Mouse (Mus musculus) liver, embryonic 11.5 days (tissue): ENCODE measurements around the gene L3mbtl3. TPM values are rescaled to one million over a fixed set of nuclear protein-coding genes. Genes with fewer than 3 reads are reported as not detected.

Source experiments
- ATAC-seq: fragments of 200-750 bp; cut with Nextera tagmentation; replicated peaks from 2 replicates; pipeline ENCODE4 v1.8.0; 2017; ENCODE audit warnings: moderate number of reproducible peaks, mild to moderate bottlenecking, moderate TSS enrichment, moderate library complexity; ENCODE audit not compliant: low FRiP score
- DNase-seq: peaks from one replicate; pipeline ENCODE4 v3.0.0-alpha.2; 2017; ENCODE audit warnings: low spot score
- H3K27ac ChIP-seq: fragments of 300-500 bp; sonication (generic); 2 replicates; pipeline ENCODE4 v1.5.1; 2014; ENCODE audit warnings: mild to moderate bottlenecking, low read depth, low read length, control low read depth
- H3K27me3 ChIP-seq: fragments of 300-500 bp; sonication (generic); replicated peaks from 2 replicates; pipeline ENCODE4 v1.6.1; 2014; ENCODE audit warnings: low read length, mixed read lengths; ENCODE audit not compliant: control insufficient read depth, insufficient read depth
- H3K36me3 ChIP-seq: fragments of 300-500 bp; sonication (generic); 2 replicates; pipeline ENCODE4 v1.6.1; 2014; ENCODE audit warnings: mild to moderate bottlenecking, low read length, moderate library complexity, mixed read lengths; ENCODE audit not compliant: control insufficient read depth, insufficient read depth
- H3K4me1 ChIP-seq: fragments of 300-500 bp; sonication (generic); replicated peaks from 2 replicates; pipeline ENCODE4 v1.6.1; 2014; ENCODE audit warnings: low read length, mixed read lengths; ENCODE audit not compliant: control insufficient read depth, insufficient read depth
- H3K4me2 ChIP-seq: fragments of 300-500 bp; sonication (generic); 2 replicates; pipeline ENCODE4 v1.6.1; 2014; ENCODE audit warnings: mild to moderate bottlenecking, control low read depth, moderate library complexity
- H3K4me3 ChIP-seq: fragments of 300-500 bp; sonication (generic); 2 replicates; pipeline ENCODE4 v1.5.1; 2014; ENCODE audit warnings: low read depth, low read length, control low read depth
- H3K9ac ChIP-seq: fragments of 300-500 bp; sonication (generic); 2 replicates; pipeline ENCODE4 v1.6.1; 2014; ENCODE audit warnings: low read depth, low read length, control low read depth
- H3K9me3 ChIP-seq: fragments of 300-500 bp; sonication (generic); 2 replicates; pipeline ENCODE4 v1.6.1; 2016; ENCODE audit warnings: low read length, inconsistent platforms, mixed read lengths; ENCODE audit not compliant: control insufficient read depth
- WGBS: fragments of 180-500 bp; shearing (Covaris S2); extraction: QIAGEN DNeasy Blood & Tissue Kit; methylation state at CpG from one replicate; pipeline ENCODE4 v1.1.7; 2014; 5-methylcytosine and 5-hydroxymethylcytosine counted together
- polyA plus RNA-seq: library from polyadenylated mRNA; unstranded; fragments of >200 nt; fragmentation: Nextera tagmentation; extraction: Ambion mirVana; gene quantifications from 2 replicates; pipeline ENCODE4 v1.2.1, GENCODE M21; 2014

L3mbtl3 gene
- polyA plus RNA-seq, 1 experiment from 2014 or later: 9.5 TPM

DNA sequence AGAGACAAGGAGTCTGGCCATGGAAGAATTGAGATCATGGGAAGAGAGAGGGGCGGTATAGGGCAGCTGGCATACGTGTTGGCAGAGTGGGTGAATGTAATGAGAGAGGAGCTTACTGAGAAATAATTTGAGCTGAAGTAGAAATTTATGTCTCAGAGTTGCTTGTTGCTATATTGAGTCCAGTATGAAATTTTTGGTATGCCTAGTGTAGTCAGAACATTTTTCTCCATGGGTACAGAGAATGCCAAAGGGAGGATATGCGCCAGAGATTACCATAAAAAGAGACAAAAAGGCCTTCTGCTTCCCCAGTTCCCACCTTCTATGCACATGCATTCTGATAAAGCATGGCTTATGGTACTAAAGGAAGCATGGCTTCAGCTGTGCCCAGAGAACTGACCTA, 132.6 kb downstream of the L3mbtl3 start:
- ATAC-seq (no peak), DNase-seq (no peak)
- Histone ChIP-seq H3K9me3 (no peaks in the 10 kb centered on the region), H3K4me2 (no peak overlapping the region), H3K36me3 (no peaks in the 10 kb centered on the region), H3K27me3 (no peaks in the 10 kb centered on the region), H3K4me3 (no peak overlapping the region), H3K4me1 (no peaks in the 10 kb centered on the region), H3K9ac (no peak overlapping the region), H3K27ac (no peak overlapping the region)
- 80% methylated on average over 3 of the region's 3 CpGs for WGBS

- H3K27ac ChIP-seq: no peak overlapping the region
- no peak overlapping the region for H3K4me3 ChIP-seq
- ATAC-seq (no peak), DNase-seq (no peak)
- no peak overlapping the region for H3K9ac ChIP-seq
- H3K4me1 ChIP-seq: no peaks in the 10 kb centered on the region
- WGBS: 65% methylated on average over 1 of the region's 1 CpGs
- H3K4me2 ChIP-seq: no peak overlapping the region
- no peaks in the 10 kb centered on the region for H3K27me3 ChIP-seq
- H3K36me3 ChIP-seq: no peaks in the 10 kb centered on the region
- no peaks in the 10 kb centered on the region for H3K9me3 ChIP-seq
Observed at GRCm38 (mm10) chr10:26239090-26239489, 136.7 kb downstream of the L3mbtl3 start.

GRCm38 (mm10) chr10:26238559-26238958, 137.2 kb downstream of the L3mbtl3 start:
- H3K36me3 ChIP-seq: no peaks in the 10 kb centered on the region
- 45% methylated on average over 4 of the region's 4 CpGs for WGBS
- ATAC-seq (no peak), DNase-seq (no peak)
- no peak overlapping the region for H3K9ac ChIP-seq
- H3K9me3 ChIP-seq: no peaks in the 10 kb centered on the region
- no peaks in the 10 kb centered on the region for H3K27me3 ChIP-seq
- H3K4me3 ChIP-seq: no peak overlapping the region
- H3K27ac ChIP-seq: no peak overlapping the region
- no peaks in the 10 kb centered on the region for H3K4me1 ChIP-seq
- H3K4me2 ChIP-seq: no peak overlapping the region

DNA sequence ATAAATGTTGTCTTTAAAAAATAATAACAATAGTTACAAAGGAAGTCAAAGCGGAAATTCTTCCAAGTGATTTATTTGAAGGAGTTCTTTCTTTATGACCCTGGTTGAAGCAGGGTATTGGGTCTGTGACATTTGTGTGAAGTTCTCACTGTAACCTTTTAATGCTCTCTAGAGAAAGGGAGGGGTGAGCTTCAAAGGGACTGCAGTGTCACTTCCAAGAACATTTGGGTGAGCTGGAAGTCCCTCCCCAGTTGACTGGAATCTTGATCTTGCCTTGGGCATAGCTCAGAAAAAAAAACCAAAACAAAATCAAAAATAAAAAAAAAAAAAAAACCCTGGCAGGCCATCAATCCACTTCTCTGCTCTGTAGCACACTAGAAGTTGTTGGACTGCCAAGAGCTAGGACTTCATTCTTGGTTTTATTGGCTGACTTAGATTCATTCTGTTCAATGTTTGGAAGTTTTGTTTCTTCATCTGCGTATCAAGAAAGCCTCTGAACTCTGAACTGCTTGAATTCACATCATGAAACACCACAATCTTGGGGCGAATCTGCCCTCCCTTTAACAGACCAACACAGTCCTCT, 143.6 kb downstream of the L3mbtl3 start:
- ATAC-seq: no peak

DNA sequence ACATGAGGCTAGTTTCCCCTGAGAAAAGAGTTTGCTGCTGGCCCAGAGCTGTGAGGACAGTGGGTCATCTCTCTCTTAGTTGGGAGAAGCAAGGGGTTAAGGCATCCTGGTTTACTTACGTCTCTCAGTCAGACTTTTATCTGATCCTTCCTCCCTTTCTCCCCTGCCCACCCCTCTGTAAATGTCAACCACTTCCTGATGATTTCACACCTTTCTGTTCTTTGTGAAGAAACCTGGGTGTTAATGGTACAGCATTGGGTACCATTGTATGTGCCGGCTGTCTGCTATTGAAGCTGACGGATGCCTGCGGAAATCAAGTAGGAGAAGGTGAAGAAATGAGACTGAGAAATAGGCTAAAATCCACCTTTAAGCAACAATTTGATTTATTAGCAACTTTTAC, 146.3 kb downstream of the L3mbtl3 start, which contains the start of gene Samd3:
Gene Samd3 (plus strand): TSS at position 220 of the 400 bp plus-strand sequence.
- no peak within 1 kb of the TSS for H3K4me3 ChIP-seq
- WGBS: 41% methylated on average over 4 of the region's 4 CpGs
- H3K4me2 ChIP-seq: no peak within 1 kb of the TSS
- no peak within 1 kb of the TSS for H3K9ac ChIP-seq
- no peaks in the 10 kb centered on the region for H3K4me1 ChIP-seq
- no peaks in the 10 kb centered on the region for H3K9me3 ChIP-seq
- no peak for ATAC-seq
- H3K36me3 ChIP-seq: no peaks in the 10 kb centered on the region
- no peak for DNase-seq
- no peak within 1 kb of the TSS for H3K27ac ChIP-seq
- no peaks in the 10 kb centered on the region for H3K27me3 ChIP-seq

More for the DNA sequence above, 143.6 kb downstream of the L3mbtl3 start:
- Histone ChIP-seq H3K27me3 (no peaks in the 10 kb centered on the region), H3K9ac (no peak overlapping the region), H3K4me2 (no peak overlapping the region), H3K27ac (no peak overlapping the region), H3K36me3 (no peaks in the 10 kb centered on the region), H3K4me1 (no peaks in the 10 kb centered on the region), H3K9me3 (no peaks in the 10 kb centered on the region), H3K4me3 (no peak overlapping the region)
- DNase-seq: no peak
- 77% methylated on average over 3 of the region's 3 CpGs for WGBS

GRCm38 (mm10) chr10:26228187-26228586, 147.6 kb downstream of the L3mbtl3 start:
- ATAC-seq: no peak
- no peak overlapping the region for H3K9ac ChIP-seq
- H3K9me3 ChIP-seq: no peaks in the 10 kb centered on the region
- H3K27ac ChIP-seq: no peak overlapping the region
- no peak for DNase-seq
- no peaks in the 10 kb centered on the region for H3K4me1 ChIP-seq
- no peak overlapping the region for H3K4me3 ChIP-seq
- H3K4me2 ChIP-seq: no peak overlapping the region
- no peaks in the 10 kb centered on the region for H3K27me3 ChIP-seq
- no peaks in the 10 kb centered on the region for H3K36me3 ChIP-seq

DNA sequence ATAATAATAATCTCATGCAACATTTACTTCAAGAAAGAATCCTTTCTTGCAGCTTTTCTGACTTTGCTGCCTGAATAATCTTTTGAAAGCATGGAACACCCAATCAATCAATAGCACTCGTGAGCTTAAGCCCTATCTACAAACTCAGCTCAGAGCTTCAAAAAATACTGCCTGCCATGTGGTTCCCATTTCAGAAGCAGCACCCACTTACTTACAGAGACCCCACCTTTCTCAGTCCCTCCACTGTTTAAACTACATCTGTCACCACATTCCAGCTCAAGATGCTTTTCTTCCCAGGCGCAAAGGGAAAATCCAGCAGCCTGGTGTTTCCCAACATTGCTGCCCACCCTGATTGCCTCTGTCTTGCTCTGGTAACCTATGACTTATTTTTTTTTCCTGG, 149.0 kb downstream of the L3mbtl3 start:
- Histone ChIP-seq H3K9ac (no peak overlapping the region), H3K27ac (no peak overlapping the region), H3K4me2 (no peak overlapping the region), H3K27me3 (no peaks in the 10 kb centered on the region), H3K4me3 (no peak overlapping the region), H3K9me3 (no peaks in the 10 kb centered on the region), H3K36me3 (no peaks in the 10 kb centered on the region), H3K4me1 (no peaks in the 10 kb centered on the region)
- ATAC-seq: no peak
- DNase-seq: no peak
- WGBS: 42% methylated on average over 2 of the region's 2 CpGs

- Histone ChIP-seq H3K9ac (no peak overlapping the region), H3K4me3 (no peak overlapping the region), H3K27ac (no peak overlapping the region), H3K9me3 (no peaks in the 10 kb centered on the region), H3K27me3 (no peaks in the 10 kb centered on the region), H3K4me2 (no peak overlapping the region), H3K36me3 (no peaks in the 10 kb centered on the region), H3K4me1 (no peaks in the 10 kb centered on the region)
- ATAC-seq (no peak), DNase-seq (no peak)
- 77% methylated on average over 5 of the region's 5 CpGs for WGBS
Observed at GRCm38 (mm10) chr10:26226241-26226640, 149.5 kb downstream of the L3mbtl3 start.
